Mouse (Mus musculus): ENCODE measurements around the gene March1.
"Not testable (repeated sequence)": the region's sequence is repeated elsewhere in the genome, so short reads cannot be mapped to it uniquely, and the experiment has no call there.

DNA sequence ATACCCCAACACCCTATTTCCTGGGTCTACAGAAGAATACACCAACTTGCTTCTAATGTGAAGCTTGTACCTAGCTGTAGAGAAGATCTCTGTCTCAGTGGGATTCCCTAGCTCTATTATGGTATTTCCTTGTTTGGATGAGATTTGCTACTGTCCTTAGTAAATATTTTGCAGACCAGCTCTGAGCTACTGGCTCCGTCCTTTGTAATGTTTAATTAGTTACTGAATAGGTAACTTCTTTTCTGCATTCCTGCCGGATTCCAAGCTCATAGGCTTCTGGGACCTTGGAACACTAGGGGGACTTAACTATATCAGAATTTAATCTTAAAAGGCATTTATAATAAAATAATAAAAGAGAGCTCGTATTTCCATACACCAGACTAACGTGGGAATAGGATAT lies 799.9 kb downstream of the March1 start:
- not testable (repeated sequence) for TF ChIP-seq CTCF (IDR thresholded peaks at IDR 0.05; ENCODE audit: borderline replicate concordance, control insufficient read depth, extremely low read depth, insufficient read depth, low read length, poor library complexity); POLR2A (IDR thresholded peaks at IDR 0.05; ENCODE audit: control insufficient read depth, extremely low read depth, insufficient read depth, low read length, poor library complexity)
